12 mouse cellular contexts compared by ENCODE assay signal in genomic region chr2:28195726-28196125, GRCm38 (mm10). TPM values are rescaled to one million over a fixed set of nuclear protein-coding genes. Genes with fewer than 3 reads are reported as not detected.
DNase-seq lines count a peak whose midpoint lies in the region; ATAC-seq and TF ChIP-seq lines count a peak whose summit lies in the region.
"Had no signal": no experiment of that assay in that cellular context is flagged by ENCODE, and none has a peak within 500 bp of the region (broad histone marks: within the 10 kb centered on the region; RNA-seq: fewer than 3 reads in every experiment).

No protein-coding gene starts in this region.

- no peak overlapping the region for H3K9ac ChIP-seq in hindbrain, postnatal 0 days (replicated peaks; ENCODE audit: low read length)
- H3K9ac ChIP-seq in heart, embryonic 11.5 days (ENCODE audit: low read depth, low read length) = no peak overlapping the region
- H3K9ac ChIP-seq: embryonic facial prominence, embryonic 13.5 days; liver, embryonic 12.5 days had no signal

- H3K4me3 ChIP-seq in hindbrain, postnatal 0 days (ENCODE audit: low read length) = no peak overlapping the region
- H3K4me3 ChIP-seq in olfactory bulb, adult 2 months (ENCODE audit: insufficient read depth, low read depth, low read length) = peak overlapping the region; percentile 11; the same call in 1 of the 2 replicates
- no peak overlapping the region for H3K4me3 ChIP-seq in heart, embryonic 11.5 days (ENCODE audit: low read depth, low read length)
- H3K4me3 ChIP-seq: embryonic facial prominence, embryonic 13.5 days; liver, embryonic 12.5 days had no signal

- no peak overlapping the region for H3K27ac ChIP-seq in hindbrain, postnatal 0 days
- no peak overlapping the region for H3K27ac ChIP-seq in olfactory bulb, adult 2 months (ENCODE audit: insufficient read depth, low read depth, low read length)
- no peak overlapping the region for H3K27ac ChIP-seq in heart, embryonic 11.5 days (ENCODE audit: low read depth, low read length)
- H3K27ac ChIP-seq: embryonic facial prominence, embryonic 13.5 days; liver, embryonic 12.5 days had no signal

- no peaks in the 10 kb centered on the region for H3K36me3 ChIP-seq in hindbrain, postnatal 0 days (ENCODE audit: insufficient read depth, low read length)
- H3K36me3 ChIP-seq in heart, embryonic 11.5 days (ENCODE audit: control insufficient read depth, insufficient read depth, low read length) = no peaks in the 10 kb centered on the region
- H3K36me3 ChIP-seq: embryonic facial prominence, embryonic 13.5 days; liver, embryonic 12.5 days had no signal

- peaks cover 34% of the 10 kb centered on the region for H3K4me1 ChIP-seq in hindbrain, postnatal 0 days (ENCODE audit: insufficient read depth, low read length)
- peaks cover 36% of the 10 kb centered on the region for H3K4me1 ChIP-seq in olfactory bulb, adult 2 months (ENCODE audit: control insufficient read depth, insufficient read depth, low read length)
- H3K4me1 ChIP-seq in heart, embryonic 11.5 days (ENCODE audit: control insufficient read depth, insufficient read depth, low read length) = peaks cover 4% of the 10 kb centered on the region; the same call in 1 of the 2 replicates

- no peaks in the 10 kb centered on the region for H3K27me3 ChIP-seq in hindbrain, postnatal 0 days (ENCODE audit: insufficient read depth, low read length)
- peaks cover 50% of the 10 kb centered on the region for H3K27me3 ChIP-seq in heart, embryonic 11.5 days (ENCODE audit: control insufficient read depth, insufficient read depth, low read length)

- TF ChIP-seq CTCF in hindbrain, postnatal 0 days (IDR thresholded peaks at IDR 0.05; ENCODE audit: low read depth) = no peak
- no peak for TF ChIP-seq CTCF in olfactory bulb, adult 2 months (IDR thresholded peaks at IDR 0.05; ENCODE audit: insufficient read depth, low read depth, low read length)

- no peak for ATAC-seq in hindbrain, postnatal 0 days
- ATAC-seq in heart, embryonic 11.5 days (replicated peaks; ENCODE audit: insufficient number of reproducible peaks, low FRiP score, low TSS enrichment) = no peak
- ATAC-seq: liver, embryonic 12.5 days had no signal

- no peaks in the 10 kb centered on the region for H3K9me3 ChIP-seq in hindbrain, postnatal 0 days (ENCODE audit: low read length)
- no peaks in the 10 kb centered on the region for H3K9me3 ChIP-seq in heart, embryonic 11.5 days (replicated peaks; ENCODE audit: control insufficient read depth, low read length)
- H3K9me3 ChIP-seq: embryonic facial prominence, embryonic 13.5 days; liver, embryonic 12.5 days had no signal

- DNase-seq in cerebellum, adult 18-20 months = peak; percentile 35 to 42
- DNase-seq in cerebellum, postnatal 36 days = no peak
- DNase-seq in retina, postnatal 1 day = peak; percentile 57
- no peak for DNase-seq in retina, embryonic 14.5 days (ENCODE audit: low spot score)
- no peak for DNase-seq in hindbrain, postnatal 0 days (ENCODE audit: low spot score)
- DNase-seq in spleen, adult 12 weeks (ENCODE audit: low spot score) = no peak
- DNase-seq: heart, adult 11 months; kidney, adult 8-10 months had no signal

- 34% methylated on average over 8 of the region's 8 CpGs for WGBS in hindbrain, postnatal 0 days
- 68% methylated on average over 8 of the region's 8 CpGs for WGBS in olfactory bulb, adult 2 months
- 77% methylated on average over 8 of the region's 8 CpGs for WGBS in heart, embryonic 11.5 days (ENCODE audit: insufficient replicate concordance)

- H3K4me2 ChIP-seq in hindbrain, postnatal 0 days (ENCODE audit: low read depth, low read length) = peak overlapping the region; percentile 85
- H3K4me2 ChIP-seq in heart, embryonic 11.5 days = no peak overlapping the region
- H3K4me2 ChIP-seq: embryonic facial prominence, embryonic 13.5 days; liver, embryonic 12.5 days had no signal

- no peak for TF ChIP-seq POLR2A in olfactory bulb, adult 2 months (IDR thresholded peaks at IDR 0.05; ENCODE audit: insufficient read depth, low read depth, low read length)

RNA-seq across cellular contexts. Expression of gene Olfm1, which starts 2.9 kb away (rescaled TPM):
- total RNA-seq in hindbrain, postnatal 0 days (2014; rRNA removed) = 460 and 484 TPM in 2 replicates
- polyA plus RNA-seq in hindbrain, postnatal 0 days (2015; fragmentation: Nextera tagmentation; extraction: Ambion mirVana) = 346 and 367 TPM in 2 replicates
- 171 TPM in 1 of 2 replicates, not detected in the other for polyA plus RNA-seq in olfactory bulb, adult 2 months (2012; ENCODE audit: insufficient read depth, insufficient read length, low replicate concordance, missing spikeins)
- 7.6 and 10.3 TPM in 2 replicates for polyA plus RNA-seq in heart, embryonic 11.5 days (2014; fragmentation: Nextera tagmentation; extraction: Ambion mirVana)

Comparison
In these comparisons a context has a peak if more than half of its experiments do, and no peak if none do; other contexts are left out.
1. DNase-seq: peak in cerebellum, adult 18-20 months (2 of 2) and retina, postnatal 1 day (single experiment); none in cerebellum, postnatal 36 days (0 of 2), retina, embryonic 14.5 days (single experiment), hindbrain, postnatal 0 days (single experiment) and spleen, adult 12 weeks (single experiment).